19 mouse cellular contexts compared by ENCODE assay signal in the genomic region with DNA sequence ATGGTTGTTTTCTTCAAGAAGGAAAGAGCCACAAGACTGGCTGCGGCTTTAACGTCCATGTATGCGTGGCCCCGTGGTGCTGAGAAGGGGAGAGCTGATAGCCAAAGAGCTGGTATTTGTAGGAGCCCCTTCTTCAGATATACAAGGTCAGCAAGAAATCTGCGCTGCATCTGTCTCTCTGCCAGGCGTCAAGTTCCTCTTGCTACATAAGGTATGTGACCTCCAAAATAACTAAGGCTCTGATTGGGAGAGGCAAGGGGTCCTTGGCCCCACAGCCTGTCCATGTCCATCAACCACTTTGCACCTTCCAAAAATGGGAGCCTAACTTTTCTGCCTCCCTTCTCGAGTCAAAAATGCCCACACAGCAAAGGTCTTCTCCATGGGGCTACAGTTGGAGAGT.
A peak's percentile ranks its signal among the peaks of the same experiment; 100 is the strongest.
DNase-seq lines count a peak whose midpoint lies in the region; ATAC-seq and TF ChIP-seq lines count a peak whose summit lies in the region.
"Had no signal": no experiment of that assay in that cellular context is flagged by ENCODE, and none has a peak within 500 bp of the region (broad histone marks: within the 10 kb centered on the region; RNA-seq: fewer than 3 reads in every experiment).

No protein-coding gene starts in this region.

- peak overlapping the region; percentile 90 for H3K27ac ChIP-seq in heart, postnatal 0 days (ENCODE audit: low read depth)
- H3K27ac ChIP-seq in liver, embryonic 12.5 days = no peak overlapping the region
- H3K27ac ChIP-seq: forebrain, embryonic 13.5 days; hindbrain, embryonic 10.5 days; kidney, embryonic 15.5 days; liver, embryonic 15.5 days; stomach, embryonic 15.5 days had no signal

- no peak for TF ChIP-seq EP300 in heart, postnatal 0 days (IDR thresholded peaks at IDR 0.05; ENCODE audit: low read depth)

- H3K4me1 ChIP-seq in E14TG2a.4 (replicated peaks; ENCODE audit: low read depth, low read length) = peaks cover 66% of the 10 kb centered on the region
- H3K4me1 ChIP-seq in heart, postnatal 0 days (ENCODE audit: control insufficient read depth, insufficient read depth) = no peaks in the 10 kb centered on the region
- no peaks in the 10 kb centered on the region for H3K4me1 ChIP-seq in liver, embryonic 12.5 days
- H3K4me1 ChIP-seq: forebrain, embryonic 13.5 days; hindbrain, embryonic 10.5 days; kidney, embryonic 15.5 days; liver, embryonic 15.5 days; stomach, embryonic 15.5 days had no signal

- no peaks in the 10 kb centered on the region for H3K9me3 ChIP-seq in E14TG2a.4 (ENCODE audit: low read length)
- H3K9me3 ChIP-seq in heart, postnatal 0 days (replicated peaks; ENCODE audit: control insufficient read depth, low read length) = no peaks in the 10 kb centered on the region
- no peaks in the 10 kb centered on the region for H3K9me3 ChIP-seq in liver, embryonic 12.5 days (replicated peaks)
- H3K9me3 ChIP-seq: forebrain, embryonic 13.5 days; hindbrain, embryonic 10.5 days; kidney, embryonic 15.5 days; liver, embryonic 15.5 days; stomach, embryonic 15.5 days had no signal

- peak; percentile 74 for ATAC-seq in heart, postnatal 0 days (ENCODE audit: insufficient read depth, low read depth)
- ATAC-seq in liver, embryonic 12.5 days = no peak
- ATAC-seq in inflammation-experienced regulatory T-cells, adult 6 months = no peak
- ATAC-seq: forebrain, embryonic 13.5 days; midbrain, embryonic 16.5 days had no signal

- peaks cover 3% of the 10 kb centered on the region for H3K36me3 ChIP-seq in E14TG2a.4 (ENCODE audit: insufficient read depth, low read length)
- H3K36me3 ChIP-seq in heart, postnatal 0 days (replicated peaks; ENCODE audit: control insufficient read depth, insufficient read depth, low read length) = peaks cover 54% of the 10 kb centered on the region
- H3K36me3 ChIP-seq in liver, embryonic 12.5 days = no peaks in the 10 kb centered on the region
- H3K36me3 ChIP-seq: G1E; hindbrain, embryonic 10.5 days; kidney, embryonic 15.5 days; liver, embryonic 15.5 days; stomach, embryonic 15.5 days had no signal

- no peaks in the 10 kb centered on the region for H3K27me3 ChIP-seq in E14TG2a.4 (ENCODE audit: insufficient read depth, low read length)
- H3K27me3 ChIP-seq in heart, postnatal 0 days (ENCODE audit: control insufficient read depth, insufficient read depth, low read length) = no peaks in the 10 kb centered on the region
- H3K27me3 ChIP-seq in liver, embryonic 12.5 days (replicated peaks) = no peaks in the 10 kb centered on the region
- H3K27me3 ChIP-seq: forebrain, embryonic 13.5 days; kidney, embryonic 15.5 days; liver, embryonic 15.5 days; stomach, embryonic 15.5 days had no signal

- peak; percentile 13 for DNase-seq in ZHBTc4 (ENCODE audit: low read depth, low spot score)
- DNase-seq in heart, adult 9 months (ENCODE audit: low spot score in 2 of 2) = peak; percentile 42 to 54
- peak; percentile 55 for DNase-seq in heart, postnatal 0 days (ENCODE audit: low spot score)
- DNase-seq in cerebellum, postnatal 36 days = no peak
- DNase-seq in frontal cortex, adult 2 months (ENCODE audit: extremely low spot score in 1 of 2, low spot score in 1 of 2) = no peak
- DNase-seq: B cell, adult 2 months; cerebellum, adult 9-11 months; lung, postnatal 10 days; thymus, adult 2 months had no signal

- H3K4me3 ChIP-seq in E14TG2a.4 (replicated peaks; ENCODE audit: low read length) = peak overlapping the region; percentile 70
- H3K4me3 ChIP-seq in heart, postnatal 0 days (ENCODE audit: low read depth, low read length) = peak overlapping the region; percentile 47
- H3K4me3 ChIP-seq in liver, embryonic 12.5 days = no peak overlapping the region
- H3K4me3 ChIP-seq: forebrain, embryonic 13.5 days; hindbrain, embryonic 10.5 days; kidney, embryonic 15.5 days; liver, embryonic 15.5 days; stomach, embryonic 15.5 days had no signal

- TF ChIP-seq CTCF in E14TG2a.4 (conservative IDR thresholded peaks at IDR 0.05; ENCODE audit: low read length) = no peak
- TF ChIP-seq CTCF in heart, postnatal 0 days (IDR thresholded peaks at IDR 0.05; ENCODE audit: low read depth) = no peak

- peak overlapping the region; percentile 51 for H3K4me2 ChIP-seq in heart, postnatal 0 days (ENCODE audit: low read depth, low read length)
- no peak overlapping the region for H3K4me2 ChIP-seq in liver, embryonic 12.5 days
- H3K4me2 ChIP-seq: forebrain, embryonic 13.5 days; kidney, embryonic 15.5 days; liver, embryonic 15.5 days; stomach, embryonic 15.5 days had no signal

- peak overlapping the region; percentile 52; the same call in 1 of the 2 replicates for H3K9ac ChIP-seq in heart, postnatal 0 days (replicated peaks; ENCODE audit: low read depth, low read length)
- no peak overlapping the region for H3K9ac ChIP-seq in liver, embryonic 12.5 days
- H3K9ac ChIP-seq: forebrain, embryonic 13.5 days; kidney, embryonic 15.5 days; liver, embryonic 15.5 days; stomach, embryonic 15.5 days had no signal

- WGBS in heart, postnatal 0 days = 22% methylated on average over 7 of the region's 7 CpGs
- 73% methylated on average over 7 of the region's 7 CpGs for WGBS in liver, embryonic 12.5 days (ENCODE audit: insufficient replicate concordance)

Comparison
In these comparisons a context has a peak if more than half of its experiments do, and no peak if none do; other contexts are left out.
1. DNase-seq: peak in ZHBTc4 (single experiment), heart, adult 9 months (2 of 2) and heart, postnatal 0 days (single experiment); none in cerebellum, postnatal 36 days (0 of 2) and frontal cortex, adult 2 months (0 of 2).